Mouse (Mus musculus): ENCODE measurements around the gene Syne1.

- TF ChIP-seq POLR2A (IDR thresholded peaks at IDR 0.05; ENCODE audit: borderline replicate concordance, low read depth, low read length) (no peak), CTCF (IDR thresholded peaks at IDR 0.05; ENCODE audit: low read depth, low read length) (no peak)
Measured at GRCm38 (mm10) chr10:5503909-5504308, 47.4 kb downstream of the Syne1 start.

Measured in bone marrow macrophage, adult 2 months (primary cell).